Mouse (Mus musculus): ENCODE measurements around the gene Cenpt. TPM values are rescaled to one million over a fixed set of nuclear protein-coding genes. Genes with fewer than 3 reads are reported as not detected.

Gene Cenpt
- 7.5 and 9.2 TPM in 2 replicates for total RNA-seq (2021)
- long read RNA-seq, transcript Cenpt-201 (13 exons, 1,814 nt): major isoform, 6 of 16 reads
- long read RNA-seq, partial matches to known transcripts: 1 of 16 reads
- long read RNA-seq, other reads (novel, unspliced or antisense): 9 of 16 reads

DNA sequence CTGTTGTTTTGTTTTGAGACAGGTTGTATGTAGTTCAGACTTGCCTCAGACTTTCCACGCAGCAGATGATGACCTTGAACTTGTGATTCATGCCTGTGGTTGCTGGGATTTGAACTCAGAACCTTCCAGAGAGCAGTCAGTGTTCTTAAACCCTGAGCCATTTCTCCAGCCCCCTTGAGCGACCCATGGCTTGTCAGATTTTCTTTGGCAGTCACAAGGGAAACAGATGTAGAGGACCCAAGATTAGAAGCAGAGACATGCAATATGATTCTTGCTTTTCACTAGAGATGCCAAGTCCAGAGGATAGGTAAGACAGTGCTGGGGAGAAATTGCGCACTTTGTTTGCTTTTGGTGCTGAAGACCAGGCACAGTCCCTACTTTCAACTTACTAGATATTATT, at the start of gene Cenpt:
Gene Cenpt, minus strand, starts transcription at position 101 of the 400 bp plus-strand sequence.
- DNase-seq: no peak

DNA sequence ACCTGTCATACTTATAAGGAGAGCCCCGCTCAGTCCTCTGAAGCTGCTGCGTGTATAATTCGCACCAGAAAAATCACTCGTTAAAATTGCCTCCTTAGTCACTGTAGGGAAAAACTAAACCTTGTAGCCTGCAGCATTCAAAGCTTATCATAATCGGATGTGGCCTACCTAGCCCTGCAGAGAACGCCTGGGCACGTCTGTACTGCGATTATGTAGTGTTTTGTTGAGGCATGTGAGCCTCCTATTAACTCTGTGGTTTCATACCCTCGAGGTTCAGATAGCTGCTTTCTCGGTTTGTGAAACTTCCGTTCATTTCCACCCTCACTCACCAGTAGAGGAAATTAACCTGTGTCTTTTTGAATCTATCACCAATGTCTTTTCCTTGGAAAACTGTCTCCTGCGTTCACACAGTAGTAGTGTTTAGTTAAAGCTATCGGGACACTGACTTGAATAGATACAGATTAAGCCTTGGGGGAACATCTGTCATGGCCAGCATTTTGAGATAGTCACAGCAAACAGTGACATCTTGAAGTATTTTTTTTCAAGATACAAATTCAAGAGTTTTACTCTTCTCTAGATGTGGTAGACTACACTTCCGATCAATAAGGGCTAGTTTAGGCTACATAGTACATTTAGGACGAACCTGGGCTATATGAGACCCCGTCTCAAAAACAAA, 48.0 kb upstream of the Cenpt start:
- DNase-seq: no peak

- peak; percentile 93 for DNase-seq
Observed at GRCm38 (mm10) chr8:105900180-105900940, 47.3 kb upstream of the Cenpt start, which contains the start of gene Pskh1. Pskh1 (plus strand) TSS chr8:105900441.

GRCm38 (mm10) chr8:105897801-105898480, 44.9 kb upstream of the Cenpt start:
- no peak for DNase-seq

GRCm38 (mm10) chr8:105893339-105893738, 40.3 kb upstream of the Cenpt start, which contains the start of gene Nrn1l:
Nrn1l (plus strand) TSS chr8:105893567.
- peak; percentile 71 for DNase-seq

- DNase-seq: peak; percentile 27
Observed at GRCm38 (mm10) chr8:105892432-105892831, 39.4 kb upstream of the Cenpt start.

GRCm38 (mm10) chr8:105890870-105891269, 37.8 kb upstream of the Cenpt start:
- DNase-seq: no peak

GRCm38 (mm10) chr8:105889756-105890465, 36.8 kb upstream of the Cenpt start:
- DNase-seq: no peak

DNA sequence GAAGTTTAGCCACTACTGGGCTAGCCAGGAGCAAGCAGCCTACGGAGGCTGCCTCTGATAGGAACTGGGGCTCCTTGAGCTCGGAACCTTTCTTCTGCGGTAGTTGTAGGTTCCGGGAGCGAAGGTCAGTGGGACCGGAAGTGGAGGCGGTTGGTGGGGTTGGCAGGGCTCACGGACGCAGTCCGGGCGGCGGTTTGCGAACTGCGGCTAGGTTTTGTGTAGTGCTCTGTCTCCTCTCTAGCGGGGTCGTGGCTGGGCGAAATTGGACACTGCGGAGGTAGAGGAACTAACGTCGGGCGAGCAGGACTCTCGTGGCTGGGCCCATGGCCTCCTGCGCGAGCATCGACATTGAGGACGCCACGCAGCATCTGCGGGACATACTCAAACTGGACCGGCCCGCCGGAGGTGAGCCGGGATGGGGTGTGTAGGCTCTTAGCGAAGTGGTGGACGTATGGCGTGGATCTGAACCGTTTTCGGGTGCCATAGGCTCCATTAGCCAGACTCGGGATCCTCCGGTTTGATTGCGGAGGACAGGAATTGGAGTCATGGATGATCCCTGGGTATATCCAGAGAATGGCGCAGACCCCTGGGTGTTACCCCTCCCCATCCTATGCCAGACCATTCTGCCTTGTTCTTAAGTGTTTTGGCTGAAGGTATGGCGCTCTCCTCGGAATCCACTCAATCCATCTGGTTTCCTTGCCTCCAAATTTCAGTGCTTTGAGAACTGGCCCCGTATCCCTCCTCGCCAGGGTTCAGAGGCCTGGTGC, 27.9 kb upstream of the Cenpt start, which contains the start of gene Edc4:
Gene Edc4, plus strand, starts transcription at position 128 of the 767 bp plus-strand sequence.
- peak; percentile 81 for DNase-seq

DNA sequence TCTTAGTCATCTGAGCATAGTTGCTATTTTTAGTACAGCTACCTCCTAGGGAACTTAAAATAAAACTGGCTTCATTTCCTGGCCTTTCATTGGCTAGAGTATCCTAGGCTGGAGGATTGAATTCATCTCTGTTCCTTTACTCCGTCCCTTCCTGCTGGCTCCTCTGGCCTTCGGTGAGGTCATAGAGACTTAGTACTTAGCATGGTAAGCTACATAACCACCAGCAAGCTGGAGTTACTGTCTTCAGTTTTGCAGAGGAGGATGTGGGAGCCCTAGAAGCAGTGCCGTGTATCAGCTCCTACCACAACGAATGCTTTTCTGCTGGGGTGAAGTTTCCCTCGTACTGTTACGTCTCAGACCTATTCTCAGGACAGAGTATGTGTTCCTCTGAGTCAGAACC, 21.2 kb upstream of the Cenpt start:
- DNase-seq: no peak

DNA sequence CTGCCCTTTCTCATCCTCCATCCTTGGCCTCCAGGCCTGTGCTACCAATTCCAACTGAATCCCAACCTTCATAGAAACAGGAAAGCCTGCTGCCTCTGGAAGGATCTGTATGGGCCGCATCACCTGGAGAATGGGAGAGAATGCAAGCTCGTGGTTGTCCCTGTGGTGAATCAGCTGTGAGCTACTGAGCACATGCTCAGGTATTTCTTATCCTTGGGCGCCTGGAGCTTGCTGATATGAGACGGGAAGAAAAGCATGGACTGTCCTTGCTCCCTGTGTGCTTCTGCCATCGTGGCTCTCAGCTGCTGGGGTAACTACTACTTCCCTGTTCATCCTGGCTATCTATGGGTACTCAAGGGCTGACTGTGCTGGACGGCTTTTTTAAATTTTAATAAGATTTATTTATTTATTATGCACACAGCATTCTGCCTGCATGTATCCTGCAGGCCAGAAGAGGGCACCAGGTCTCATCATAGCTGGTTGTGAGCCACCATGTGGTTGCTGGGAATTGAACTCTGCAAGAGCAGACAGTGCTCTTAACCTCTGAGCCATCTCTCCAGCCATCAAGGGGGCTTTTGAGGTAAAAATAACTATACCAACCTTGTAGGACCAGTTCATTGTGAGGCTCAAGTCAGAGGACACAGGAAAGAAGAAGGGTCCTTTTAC, 13.4 kb upstream of the Cenpt start:
- DNase-seq: no peak

DNA sequence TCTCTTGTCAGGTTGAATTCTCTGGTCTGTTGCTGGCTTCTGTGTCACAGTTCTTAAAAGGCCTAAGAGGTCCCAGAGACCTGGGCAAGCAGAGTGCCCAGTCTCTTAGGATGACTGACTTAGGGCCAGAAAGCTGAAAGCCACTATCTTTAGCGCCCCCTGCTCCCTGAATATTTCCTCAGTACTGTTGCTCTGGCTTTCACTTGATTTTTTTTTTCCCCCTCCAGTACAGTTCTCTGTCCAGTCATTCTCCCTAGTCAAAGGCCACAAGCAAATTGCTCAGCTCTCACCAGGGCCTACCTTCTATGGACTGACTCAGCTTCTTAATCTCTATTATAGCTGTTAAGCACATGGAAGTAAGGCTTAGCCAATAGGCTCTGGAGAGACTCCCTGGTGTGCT, 8.9 kb upstream of the Cenpt start:
- DNase-seq: no peak

DNA sequence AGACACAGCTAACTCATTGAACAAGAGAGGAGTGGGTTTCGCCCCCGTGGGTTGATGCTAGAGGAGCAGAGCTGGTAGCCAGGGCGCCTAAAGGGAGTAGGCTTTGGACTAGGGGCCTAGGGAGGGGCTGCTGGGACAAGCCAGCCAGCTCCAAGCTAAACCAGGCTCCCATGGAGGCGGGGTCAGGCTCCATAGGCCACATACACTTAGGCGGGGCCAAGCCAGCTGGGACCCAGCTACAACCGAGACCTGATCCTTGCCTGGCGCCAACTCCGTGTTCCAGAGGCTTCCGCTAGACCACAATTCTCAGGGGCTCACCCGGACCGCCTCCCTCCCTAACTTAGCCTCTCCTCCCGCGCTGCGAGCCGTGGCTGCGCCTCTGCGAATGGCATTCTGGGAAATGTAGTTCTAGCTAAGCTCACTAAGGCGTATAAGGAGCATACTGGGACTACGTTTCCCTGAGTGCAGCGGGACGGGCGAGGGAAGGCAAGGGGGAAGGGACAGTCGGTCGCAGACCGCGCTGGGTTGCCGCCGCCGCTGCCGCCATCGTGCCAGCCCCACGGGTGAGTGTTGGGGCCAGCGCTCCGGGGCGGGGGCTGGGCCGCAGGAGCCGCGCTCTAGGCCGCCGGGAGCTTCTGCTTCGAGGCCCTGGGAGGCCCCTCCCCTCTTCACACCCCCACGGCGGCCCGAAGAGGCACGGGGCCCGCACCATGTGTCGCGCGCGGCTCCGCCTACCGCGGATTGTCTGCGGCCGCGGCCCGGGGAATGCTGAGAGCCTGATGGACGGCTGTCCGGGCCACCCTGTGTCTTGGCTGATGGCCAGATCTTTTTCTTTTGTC, 7.3 kb upstream of the Cenpt start, which contains the start of gene Nutf2:
Gene Nutf2, plus strand, starts transcription at position 438 of the 839 bp plus-strand sequence.
- peak; percentile 91 for DNase-seq

DNA sequence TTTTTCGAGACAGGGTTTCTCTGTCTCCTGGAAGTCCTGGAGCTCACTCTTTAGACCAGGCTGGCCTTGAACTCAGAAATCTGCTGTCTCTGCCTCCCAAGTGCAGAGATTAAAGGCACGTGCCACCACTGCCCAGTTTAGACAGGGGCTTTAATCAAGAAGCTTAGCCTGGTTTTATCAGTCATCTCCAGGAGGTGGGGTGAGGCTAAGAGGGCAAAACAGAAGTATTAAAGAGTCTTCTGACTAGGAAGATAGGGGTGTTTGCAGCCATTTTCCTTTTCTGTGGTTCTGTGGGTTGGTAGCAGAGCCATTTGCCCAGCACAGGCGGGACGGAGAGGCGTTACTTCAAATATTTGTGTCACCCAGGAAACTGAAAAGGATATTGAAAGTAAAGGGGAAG, 6.2 kb upstream of the Cenpt start:
- DNase-seq: no peak

GRCm38 (mm10) chr8:105858495-105858894, 5.4 kb upstream of the Cenpt start:
- no peak for DNase-seq

DNA sequence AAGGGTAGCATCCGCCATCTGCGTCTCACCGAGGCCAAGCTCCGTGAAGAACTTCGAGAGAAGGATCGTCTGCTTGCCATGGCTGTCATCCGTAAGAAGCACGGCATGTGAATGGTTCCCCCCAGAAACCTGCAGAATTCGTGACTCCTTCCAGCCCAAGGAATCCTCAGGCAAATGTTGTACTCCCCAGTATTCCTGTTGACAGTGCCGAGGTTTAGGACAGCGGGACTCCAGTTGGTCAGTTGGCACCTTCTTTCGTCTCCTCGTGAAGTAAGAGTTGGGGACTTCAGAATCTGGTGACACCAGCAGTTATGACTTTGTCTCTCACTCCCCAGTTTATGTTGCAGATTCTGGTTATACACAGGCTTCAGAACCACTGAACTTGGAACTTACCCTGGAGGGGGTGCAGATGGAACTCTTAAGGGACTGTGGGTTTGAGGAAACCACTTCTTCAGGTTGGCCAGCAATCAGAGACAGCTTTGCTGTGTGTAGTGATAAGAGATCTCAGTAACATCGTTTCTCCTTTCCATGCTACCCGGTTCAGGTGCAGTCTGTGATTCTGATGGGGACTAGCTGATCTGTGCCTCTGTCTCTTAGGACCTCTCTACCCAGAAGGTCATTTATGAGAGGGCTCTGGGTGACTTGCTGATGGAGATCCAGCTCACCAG, 3.2 kb upstream of the Cenpt start:
- DNase-seq: no peak

DNA sequence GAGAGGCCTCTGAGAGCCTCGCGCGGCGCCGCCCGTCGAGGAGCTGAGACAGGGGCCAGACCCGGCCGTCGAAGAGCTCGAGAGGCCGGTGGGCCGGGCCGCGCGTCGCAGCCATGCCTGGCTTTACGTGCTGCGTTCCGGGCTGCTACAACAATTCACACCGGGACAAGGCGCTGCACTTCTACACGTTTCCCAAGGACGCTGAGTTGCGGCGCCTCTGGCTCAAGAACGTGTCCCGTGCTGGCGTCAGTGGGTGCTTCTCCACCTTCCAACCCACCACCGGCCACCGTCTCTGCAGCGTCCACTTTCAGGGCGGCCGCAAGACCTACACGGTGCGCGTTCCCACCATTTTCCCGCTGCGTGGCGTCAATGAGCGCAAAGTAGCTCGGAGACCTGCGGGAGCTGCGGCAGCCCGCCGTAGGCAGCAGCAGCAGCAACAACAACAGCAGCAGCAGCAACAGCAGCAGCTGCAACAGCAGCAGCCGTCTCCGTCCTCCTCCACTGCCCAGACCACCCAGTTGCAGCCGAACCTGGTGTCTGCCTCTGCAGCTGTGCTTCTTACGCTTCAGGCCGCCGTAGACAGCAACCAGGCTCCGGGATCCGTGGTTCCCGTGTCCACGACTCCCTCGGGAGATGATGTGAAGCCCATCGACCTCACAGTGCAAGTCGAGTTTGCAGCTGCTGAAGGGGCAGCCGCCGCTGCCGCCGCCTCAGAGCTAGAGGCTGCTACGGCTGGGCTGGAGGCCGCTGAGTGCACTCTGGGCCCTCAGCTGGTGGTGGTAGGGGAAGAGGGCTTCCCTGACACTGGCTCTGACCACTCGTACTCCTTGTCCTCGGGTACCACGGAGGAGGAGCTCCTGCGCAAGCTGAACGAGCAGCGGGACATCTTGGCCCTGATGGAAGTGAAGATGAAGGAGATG, 2.4 kb upstream of the Cenpt start:
- peak; percentile 63 for DNase-seq

GRCm38 (mm10) chr8:105854715-105855216, 1.7 kb upstream of the Cenpt start, which contains the start of gene Thap11:
Thap11 (plus strand) TSS chr8:105855132.
- DNase-seq: peak; percentile 91

Measured in adrenal gland, postnatal 25 days (tissue).